Mouse (Mus musculus) megakaryocyte, embryonic 14.5 days (primary cell): Measurements from ENCODE around the gene Fbxo44.

Experiments
- FLI1 ChIP-seq: IDR thresholded peaks from 2 replicates; pipeline ENCODE4 v1.6.1; 2012; ENCODE audit warnings: low read length, inconsistent platforms, mixed read lengths
- GATA1 ChIP-seq: IDR thresholded peaks from 3 replicates; pipeline ENCODE4 v1.6.1; 2012; ENCODE audit warnings: mixed read lengths, low read length, inconsistent platforms, borderline replicate concordance

DNA sequence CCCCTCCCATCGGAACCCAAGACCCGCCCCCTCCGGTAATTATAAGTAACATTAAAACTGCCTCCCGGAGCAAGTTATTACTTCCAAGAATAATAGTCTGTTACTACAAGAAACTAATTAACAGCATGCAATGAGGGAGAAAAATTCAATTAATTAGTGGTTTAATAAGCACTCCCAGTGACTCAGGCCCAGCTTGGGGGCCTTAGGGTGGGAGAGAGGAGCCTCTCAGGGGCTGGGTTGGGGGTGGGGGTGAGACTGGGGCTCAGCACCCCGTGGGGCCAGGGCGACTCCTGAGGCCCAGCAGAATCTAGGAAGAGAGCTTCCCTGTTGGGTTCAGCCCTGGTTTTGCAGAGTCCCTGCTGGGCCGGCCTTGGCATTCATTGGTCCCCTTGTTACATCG, 22.1 kb upstream of the Fbxo44 start:
- TF ChIP-seq GATA1 (no peak), FLI1 (no peak)
